Mouse (Mus musculus): ENCODE results near the gene Ankrd35. TPM values are rescaled to one million over a fixed set of nuclear protein-coding genes. Genes with fewer than 3 reads are reported as not detected.

The Ankrd35 gene
- polyA plus RNA-seq, 1 experiment from 2014 or later, result 10.2 TPM

- Histone ChIP-seq H3K27me3 (no peaks in the 10 kb centered on the region), H3K4me1 (peaks cover 10% of the 10 kb centered on the region), H3K4me3 (replicated peaks) (no peak overlapping the region), H3K36me3 (no peaks in the 10 kb centered on the region), H3K9ac (no peak overlapping the region), H3K27ac (replicated peaks) (no peak overlapping the region), H3K4me2 (replicated peaks) (no peak overlapping the region), H3K9me3 (replicated peaks) (no peaks in the 10 kb centered on the region)
- ATAC-seq (ENCODE audit: insufficient number of reproducible peaks, low FRiP score, low TSS enrichment, low read depth), result no peak
- WGBS, result 15% methylated on average over 3 of the region's 3 CpGs
These were observed 22.6 kb downstream of the Ankrd35 start for GRCm38 (mm10) chr3:96692506-96692905.

GRCm38 (mm10) chr3:96693579-96693978 is 23.6 kb downstream of the Ankrd35 start:
- Histone ChIP-seq H3K36me3 (no peaks in the 10 kb centered on the region), H3K27ac (replicated peaks) (no peak overlapping the region), H3K9ac (no peak overlapping the region), H3K4me2 (replicated peaks) (no peak overlapping the region), H3K4me1 (peaks cover 21% of the 10 kb centered on the region), H3K9me3 (replicated peaks) (no peaks in the 10 kb centered on the region), H3K4me3 (replicated peaks) (no peak overlapping the region), H3K27me3 (no peaks in the 10 kb centered on the region)
- no peak for ATAC-seq (ENCODE audit: insufficient number of reproducible peaks, low FRiP score, low TSS enrichment, low read depth)
- 65% methylated on average over 1 of the region's 1 CpGs for WGBS

- Histone ChIP-seq H3K27ac (replicated peaks) (peak within 1 kb of the TSS; percentile 91), H3K36me3 (peaks cover 19% of the 10 kb centered on the region), H3K9me3 (replicated peaks) (no peaks in the 10 kb centered on the region), H3K4me2 (replicated peaks) (peak within 1 kb of the TSS; percentile 84), H3K27me3 (no peaks in the 10 kb centered on the region), H3K9ac (peak within 1 kb of the TSS; percentile 86), H3K4me3 (replicated peaks) (peak within 1 kb of the TSS; percentile 91), H3K4me1 (peaks cover 30% of the 10 kb centered on the region)
- under 1% methylated on average over 35 of the region's 35 CpGs for WGBS
- peak; percentile 84 for ATAC-seq (ENCODE audit: insufficient number of reproducible peaks, low FRiP score, low TSS enrichment, low read depth)
These were observed 26.4 kb downstream of the Ankrd35 start, which contains the start of gene Pias3 for GRCm38 (mm10) chr3:96696198-96696765. Gene Pias3, plus strand, starts transcription at chr3:96696384.

GRCm38 (mm10) chr3:96696766-96697732 is 27.1 kb downstream of the Ankrd35 start:
- ATAC-seq (ENCODE audit: insufficient number of reproducible peaks, low FRiP score, low TSS enrichment, low read depth), result peak; percentile 96
- peaks cover 27% of the 10 kb centered on the region for H3K36me3 ChIP-seq
- peak overlapping the region; percentile 86 for H3K9ac ChIP-seq
- peak overlapping the region; percentile 84 for H3K4me2 ChIP-seq (replicated peaks)
- peaks cover 30% of the 10 kb centered on the region for H3K4me1 ChIP-seq
- H3K9me3 ChIP-seq (replicated peaks), result no peaks in the 10 kb centered on the region
- WGBS, result under 1% methylated on average over 79 of the region's 85 CpGs
- no peaks in the 10 kb centered on the region for H3K27me3 ChIP-seq
- peak overlapping the region; percentile 91 for H3K27ac ChIP-seq (replicated peaks)
- H3K4me3 ChIP-seq (replicated peaks), result peak overlapping the region; percentile 91

- no peak overlapping the region for H3K9ac ChIP-seq
- H3K9me3 ChIP-seq (replicated peaks), result no peaks in the 10 kb centered on the region
- peaks cover 45% of the 10 kb centered on the region for H3K36me3 ChIP-seq
- H3K4me2 ChIP-seq (replicated peaks), result no peak overlapping the region
- H3K27me3 ChIP-seq, result no peaks in the 10 kb centered on the region
- H3K4me3 ChIP-seq (replicated peaks), result no peak overlapping the region
- ATAC-seq (ENCODE audit: insufficient number of reproducible peaks, low FRiP score, low TSS enrichment, low read depth), result no peak
- no peak overlapping the region for H3K27ac ChIP-seq (replicated peaks)
- WGBS, result 44% methylated on average over 19 of the region's 19 CpGs
- H3K4me1 ChIP-seq, result peaks cover 27% of the 10 kb centered on the region
These were observed 29.2 kb downstream of the Ankrd35 start for GRCm38 (mm10) chr3:96698993-96699690.

GRCm38 (mm10) chr3:96700376-96700775 is 30.4 kb downstream of the Ankrd35 start:
- Histone ChIP-seq H3K9ac (no peak overlapping the region), H3K27me3 (no peaks in the 10 kb centered on the region), H3K4me2 (replicated peaks) (no peak overlapping the region), H3K9me3 (replicated peaks) (no peaks in the 10 kb centered on the region), H3K27ac (replicated peaks) (no peak overlapping the region), H3K4me3 (replicated peaks) (no peak overlapping the region), H3K4me1 (peaks cover 27% of the 10 kb centered on the region), H3K36me3 (peaks cover 57% of the 10 kb centered on the region)
- 56% methylated on average over 7 of the region's 7 CpGs for WGBS
- ATAC-seq (ENCODE audit: insufficient number of reproducible peaks, low FRiP score, low TSS enrichment, low read depth), result no peak

GRCm38 (mm10) chr3:96701003-96701402 is 31.1 kb downstream of the Ankrd35 start:
- Histone ChIP-seq H3K4me1 (peaks cover 22% of the 10 kb centered on the region), H3K27ac (replicated peaks) (no peak overlapping the region), H3K27me3 (no peaks in the 10 kb centered on the region), H3K36me3 (peaks cover 62% of the 10 kb centered on the region), H3K9ac (no peak overlapping the region), H3K4me3 (replicated peaks) (no peak overlapping the region), H3K9me3 (replicated peaks) (no peaks in the 10 kb centered on the region), H3K4me2 (replicated peaks) (no peak overlapping the region)
- ATAC-seq (ENCODE audit: insufficient number of reproducible peaks, low FRiP score, low TSS enrichment, low read depth), result no peak
- 83% methylated on average over 4 of the region's 4 CpGs for WGBS

GRCm38 (mm10) chr3:96704778-96705177 is 34.8 kb downstream of the Ankrd35 start:
- Histone ChIP-seq H3K36me3 (peaks cover 58% of the 10 kb centered on the region), H3K9me3 (replicated peaks) (no peaks in the 10 kb centered on the region), H3K4me3 (replicated peaks) (no peak overlapping the region), H3K9ac (no peak overlapping the region), H3K27me3 (no peaks in the 10 kb centered on the region), H3K4me2 (replicated peaks) (no peak overlapping the region), H3K4me1 (peaks cover 15% of the 10 kb centered on the region), H3K27ac (replicated peaks) (no peak overlapping the region)
- ATAC-seq (ENCODE audit: insufficient number of reproducible peaks, low FRiP score, low TSS enrichment, low read depth), result no peak
- WGBS, result 65% methylated on average over 11 of the region's 11 CpGs

- Histone ChIP-seq H3K9ac (no peak overlapping the region), H3K27me3 (no peaks in the 10 kb centered on the region), H3K4me1 (peaks cover 15% of the 10 kb centered on the region), H3K4me2 (replicated peaks) (no peak overlapping the region), H3K27ac (replicated peaks) (no peak overlapping the region), H3K36me3 (peaks cover 57% of the 10 kb centered on the region), H3K9me3 (replicated peaks) (no peaks in the 10 kb centered on the region), H3K4me3 (replicated peaks) (no peak overlapping the region)
- no peak for ATAC-seq (ENCODE audit: insufficient number of reproducible peaks, low FRiP score, low TSS enrichment, low read depth)
- WGBS, result 90% methylated on average over 11 of the region's 11 CpGs
These were observed 36.3 kb downstream of the Ankrd35 start for GRCm38 (mm10) chr3:96706217-96706616.

GRCm38 (mm10) chr3:96706984-96707383 is 37.1 kb downstream of the Ankrd35 start:
- WGBS, result 66% methylated on average over 7 of the region's 7 CpGs

More at GRCm38 (mm10) chr3:96706984-96707383, 37.1 kb downstream of the Ankrd35 start:
- H3K9me3 ChIP-seq (replicated peaks), result no peaks in the 10 kb centered on the region
- ATAC-seq (ENCODE audit: insufficient number of reproducible peaks, low FRiP score, low TSS enrichment, low read depth), result no peak
- H3K36me3 ChIP-seq, result peaks cover 57% of the 10 kb centered on the region
- H3K4me3 ChIP-seq (replicated peaks), result no peak overlapping the region
- H3K9ac ChIP-seq, result no peak overlapping the region
- no peaks in the 10 kb centered on the region for H3K27me3 ChIP-seq
- no peak overlapping the region for H3K27ac ChIP-seq (replicated peaks)
- H3K4me1 ChIP-seq, result peaks cover 15% of the 10 kb centered on the region
- no peak overlapping the region for H3K4me2 ChIP-seq (replicated peaks)
